In genomic region chr16:94845996-94846395, GRCm38 (mm10) we compare ENCODE assay signal across 18 mouse cellular contexts.
"Had no signal": no experiment of that assay in that cellular context is flagged by ENCODE, and none has a peak within 500 bp of the region (broad histone marks: within the 10 kb centered on the region; RNA-seq: fewer than 3 reads in every experiment).

No protein-coding gene starts in this region.

- ATAC-seq: intestine, postnatal 0 days had no signal

- H3K4me2 ChIP-seq: kidney, embryonic 15.5 days; liver, embryonic 13.5 days; neural tube, embryonic 12.5 days; neural tube, embryonic 15.5 days; stomach, embryonic 15.5 days had no signal

- DNase-seq: kidney, adult 2 months; kidney, postnatal 10 days; kidney, postnatal 36 days; liver, embryonic 13.5 days; lung, adult 2 months; lung, postnatal 14 days; lung, postnatal 4 days; midbrain, embryonic 14.5 days; right cerebral cortex, adult 18-20 months; right cerebral cortex, postnatal 14 days; right cerebral cortex, postnatal 4 days; thymus, adult 18-20 months; thymus, postnatal 36 days had no signal

- H3K9me3 ChIP-seq: kidney, embryonic 15.5 days; liver, embryonic 13.5 days; neural tube, embryonic 12.5 days; neural tube, embryonic 15.5 days; stomach, embryonic 15.5 days had no signal

- H3K27ac ChIP-seq: kidney, embryonic 15.5 days; liver, embryonic 13.5 days; neural tube, embryonic 12.5 days; neural tube, embryonic 15.5 days; stomach, embryonic 15.5 days had no signal

- H3K4me3 ChIP-seq: kidney, embryonic 15.5 days; liver, embryonic 13.5 days; neural tube, embryonic 12.5 days; neural tube, embryonic 15.5 days; stomach, embryonic 15.5 days had no signal

- H3K27me3 ChIP-seq: kidney, embryonic 15.5 days; liver, embryonic 13.5 days; neural tube, embryonic 12.5 days; neural tube, embryonic 15.5 days; stomach, embryonic 15.5 days had no signal

- H3K9ac ChIP-seq: kidney, embryonic 15.5 days; liver, embryonic 13.5 days; neural tube, embryonic 12.5 days; neural tube, embryonic 15.5 days; stomach, embryonic 15.5 days had no signal

- H3K4me1 ChIP-seq: liver, embryonic 13.5 days; neural tube, embryonic 12.5 days; neural tube, embryonic 15.5 days; stomach, embryonic 15.5 days had no signal

- H3K36me3 ChIP-seq: kidney, embryonic 15.5 days; liver, embryonic 13.5 days; neural tube, embryonic 12.5 days; neural tube, embryonic 15.5 days; stomach, embryonic 15.5 days had no signal
